Mouse (Mus musculus): ENCODE results near the gene Rsrp1. TPM values are rescaled to one million over a fixed set of nuclear protein-coding genes. Genes with fewer than 3 reads are reported as not detected.

The Rsrp1 gene
- total RNA-seq (2021), result 100 to 1,000 TPM; 137 to 175 TPM
- 192 TPM in 2 replicates for polyA plus RNA-seq (2012; rRNA removed)
- long read RNA-seq, transcript Rsrp1-204 (4 exons, 3,051 nt), result minor isoform, 47 of 131 reads
- long read RNA-seq, transcript Rsrp1-201 (5 exons, 1,749 nt), result major isoform, 68 of 131 reads
- long read RNA-seq, partial matches to known transcripts, result 6 of 131 reads
- long read RNA-seq, other reads (novel, unspliced or antisense), result 10 of 131 reads

DNA sequence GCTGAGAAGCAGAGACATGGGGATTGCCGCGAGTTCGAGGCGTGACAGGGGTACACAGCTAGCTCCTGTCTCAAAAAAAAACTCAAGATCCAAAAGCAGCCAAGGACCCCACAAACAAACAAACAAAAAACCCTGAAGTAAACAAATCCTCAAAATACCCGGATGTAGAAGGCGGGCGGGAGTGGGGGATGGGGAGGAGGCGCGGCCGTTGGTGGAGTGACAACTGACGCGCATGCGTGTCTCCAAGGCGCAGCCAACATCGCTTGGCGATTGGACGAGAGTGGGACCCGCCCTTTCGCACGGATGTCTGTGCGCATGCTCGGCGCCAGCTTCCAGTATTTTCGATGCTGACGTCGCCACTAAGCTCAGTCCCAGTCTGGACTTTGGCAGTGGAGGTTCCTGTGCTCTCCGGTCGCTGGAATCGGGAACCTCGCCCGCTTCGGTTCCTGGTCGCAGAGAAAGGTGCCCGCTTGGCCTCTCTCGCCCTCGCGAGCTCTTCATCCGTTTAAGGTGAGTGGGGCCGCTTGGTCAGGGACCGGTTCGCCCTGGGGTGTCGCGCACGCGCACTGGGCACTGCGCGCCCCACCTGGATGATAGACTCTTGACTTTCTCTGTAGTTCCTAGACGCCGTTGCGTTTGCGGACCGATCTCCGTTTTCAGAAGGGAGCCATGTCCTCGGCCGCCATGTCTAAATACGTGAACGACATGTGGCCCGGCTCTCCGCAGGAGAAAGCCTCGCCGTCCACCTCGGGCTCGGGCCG lies at the start of gene Rsrp1:
Gene Rsrp1, plus strand, starts transcription at position 335 of the 761 bp plus-strand sequence.
- DNase-seq, result peak; percentile 97 to 99
- peaks cover 35% of the 10 kb centered on the region for H3K36me3 ChIP-seq (ENCODE audit: control insufficient read depth, insufficient read depth, low read length)
- H3K4me1 ChIP-seq (ENCODE audit: control insufficient read depth, insufficient read depth, low read length), result peaks cover 5% of the 10 kb centered on the region
- TF ChIP-seq POLR2A (IDR thresholded peaks at IDR 0.05; ENCODE audit: insufficient read depth, low read depth, low read length), result peak; percentile 100
- TF ChIP-seq CTCF (IDR thresholded peaks at IDR 0.05), result no peak
- peak; percentile 99; the same call in 1 of the 2 replicates for TF ChIP-seq EP300 (IDR thresholded peaks at IDR 0.05; ENCODE audit: insufficient read depth, low read depth, low read length)
- peak within 1 kb of the TSS; percentile 91 for H3K9ac ChIP-seq (ENCODE audit: low read depth, low read length)
- H3K27me3 ChIP-seq (ENCODE audit: control insufficient read depth, insufficient read depth, low read length), result no peaks in the 10 kb centered on the region
- H3K79me2 ChIP-seq (replicated peaks; ENCODE audit: control insufficient read depth, insufficient read depth, low read length), result peaks cover 4% of the 10 kb centered on the region
- intact Hi-C loops (cut with DNase I), result loop anchor here (10.0 kb wide), 3 partner anchors 341 to 1361 kb away; partner anchors contain the start of genes Pdik1l and Zfp46
- peak within 1 kb of the TSS; percentile 100 for H3K27ac ChIP-seq
- under 1% methylated on average over 64 of the region's 64 CpGs for WGBS
- H3K4me3 ChIP-seq, result peak within 1 kb of the TSS; percentile 82

DNA sequence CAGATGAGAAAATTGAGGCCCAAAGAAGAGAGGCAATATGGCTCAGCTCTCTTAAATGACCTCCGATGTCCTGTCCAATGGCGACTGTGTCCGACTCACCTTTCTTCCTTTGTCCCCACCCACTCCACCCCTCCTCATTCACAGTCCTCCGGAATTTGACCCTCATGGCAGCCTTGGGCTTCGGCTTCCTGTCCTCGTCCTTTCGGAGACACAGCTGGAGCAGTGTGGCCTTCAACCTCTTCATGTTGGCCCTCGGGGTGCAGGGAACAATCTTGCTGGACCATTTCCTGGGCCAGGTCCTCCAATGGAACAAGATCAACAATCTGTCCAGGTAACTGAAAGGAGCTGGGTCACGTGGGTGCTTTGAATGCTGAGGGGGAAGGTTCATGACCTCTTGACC lies 47.2 kb upstream of the Rsrp1 start:
- no peaks in the 10 kb centered on the region for H3K36me3 ChIP-seq (ENCODE audit: control insufficient read depth, insufficient read depth, low read length)
- H3K27ac ChIP-seq, result no peak overlapping the region
- no peaks in the 10 kb centered on the region for H3K79me2 ChIP-seq (replicated peaks; ENCODE audit: control insufficient read depth, insufficient read depth, low read length)
- H3K4me1 ChIP-seq (ENCODE audit: control insufficient read depth, insufficient read depth, low read length), result no peaks in the 10 kb centered on the region; the same call in 1 of the 2 replicates
- H3K4me3 ChIP-seq, result no peak overlapping the region
- TF ChIP-seq CTCF (IDR thresholded peaks at IDR 0.05), result no peak
- no peak overlapping the region for H3K9ac ChIP-seq (ENCODE audit: low read depth, low read length)
- no peaks in the 10 kb centered on the region for H3K27me3 ChIP-seq (ENCODE audit: control insufficient read depth, insufficient read depth, low read length)
- no peak for DNase-seq
- WGBS, result 82% methylated on average over 9 of the region's 9 CpGs
- intact Hi-C loops (cut with DNase I), result loop anchor here (5.0 kb wide), 1 partner anchor 49 kb away; no protein-coding TSS in a partner anchor

DNA sequence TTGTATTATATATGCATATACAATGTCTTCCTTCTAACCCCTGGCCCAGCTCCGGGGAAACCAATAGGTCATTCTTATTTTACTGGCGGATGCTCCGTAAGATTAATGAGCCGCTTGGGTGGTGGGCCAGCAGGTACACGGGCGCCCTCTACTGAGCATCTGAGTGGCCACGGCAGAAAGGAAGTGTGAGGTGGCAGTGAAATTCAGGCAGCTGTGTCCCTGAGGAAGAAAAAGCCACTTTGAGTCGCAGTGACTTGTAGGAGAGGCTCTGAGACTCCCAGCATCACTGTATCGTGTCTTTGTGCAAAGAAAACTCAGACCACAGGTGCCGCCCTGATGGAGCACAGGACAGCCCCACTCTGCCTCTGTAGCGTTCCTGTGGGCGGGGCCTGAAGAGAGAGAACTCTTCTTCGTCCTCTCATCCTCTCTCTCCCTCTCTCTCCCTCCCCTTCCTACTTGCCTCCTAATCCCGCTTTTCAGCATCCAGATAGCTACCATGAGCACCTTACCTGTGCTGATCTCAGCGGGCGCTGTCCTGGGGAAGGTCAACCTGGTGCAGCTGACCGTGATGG lies 43.9 kb upstream of the Rsrp1 start:
- peak; percentile 71 to 75 for DNase-seq
- WGBS, result 5% methylated on average over 17 of the region's 17 CpGs
- Histone ChIP-seq H3K4me1 (ENCODE audit: control insufficient read depth, insufficient read depth, low read length) (peaks cover under 1% of the 10 kb centered on the region), H3K36me3 (ENCODE audit: control insufficient read depth, insufficient read depth, low read length) (no peaks in the 10 kb centered on the region), H3K9ac (ENCODE audit: low read depth, low read length) (no peak overlapping the region), H3K27me3 (ENCODE audit: control insufficient read depth, insufficient read depth, low read length) (no peaks in the 10 kb centered on the region), H3K27ac (no peak overlapping the region), H3K79me2 (replicated peaks; ENCODE audit: control insufficient read depth, insufficient read depth, low read length) (no peaks in the 10 kb centered on the region), H3K4me3 (no peak overlapping the region)
- TF ChIP-seq EP300 (IDR thresholded peaks at IDR 0.05; ENCODE audit: insufficient read depth, low read depth, low read length), result peak; percentile 42; the same call in 1 of the 2 replicates
- TF ChIP-seq POLR2A (IDR thresholded peaks at IDR 0.05; ENCODE audit: insufficient read depth, low read depth, low read length), result no peak
- TF ChIP-seq CTCF (IDR thresholded peaks at IDR 0.05), result peak; percentile 83
- intact Hi-C loops (cut with DNase I), result loop anchor here (1.0 to 5.0 kb wide), 2 partner anchors 52 to 86 kb away; no protein-coding TSS in a partner anchor

DNA sequence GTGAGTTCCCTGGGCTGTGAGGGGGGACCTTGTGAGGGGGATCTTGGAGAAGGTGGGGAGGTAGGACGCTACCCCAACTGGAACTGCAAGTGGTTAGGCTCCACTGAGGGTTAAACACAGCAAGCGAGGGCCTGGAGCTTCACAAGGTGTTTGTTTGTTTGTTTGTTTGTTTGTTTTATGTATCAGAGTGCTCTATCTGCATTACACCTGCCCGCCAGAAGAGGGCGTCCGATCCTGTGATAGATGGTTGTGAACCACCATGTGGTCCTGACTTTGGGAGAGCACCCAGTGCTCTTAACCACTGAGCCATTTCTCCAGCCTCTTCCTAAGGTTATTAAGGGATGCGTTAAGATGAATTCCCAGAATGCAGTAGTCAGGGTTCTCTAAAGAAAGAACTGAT lies 43.4 kb upstream of the Rsrp1 start:
- Histone ChIP-seq H3K79me2 (replicated peaks; ENCODE audit: control insufficient read depth, insufficient read depth, low read length) (no peaks in the 10 kb centered on the region), H3K36me3 (ENCODE audit: control insufficient read depth, insufficient read depth, low read length) (no peaks in the 10 kb centered on the region), H3K4me1 (ENCODE audit: control insufficient read depth, insufficient read depth, low read length) (peaks cover 2% of the 10 kb centered on the region), H3K27me3 (ENCODE audit: control insufficient read depth, insufficient read depth, low read length) (no peaks in the 10 kb centered on the region), H3K4me3 (no peak overlapping the region), H3K9ac (ENCODE audit: low read depth, low read length) (no peak overlapping the region), H3K27ac (no peak overlapping the region)
- intact Hi-C loops (cut with DNase I), result loop anchor here (10.0 kb wide), 1 partner anchor 335 kb away; no protein-coding TSS in a partner anchor
- 46% methylated on average over 6 of the region's 6 CpGs for WGBS
- TF ChIP-seq CTCF (IDR thresholded peaks at IDR 0.05), result peak; percentile 63
- TF ChIP-seq POLR2A (IDR thresholded peaks at IDR 0.05; ENCODE audit: insufficient read depth, low read depth, low read length), result no peak
- peak in 1 of 2 experiments; percentile 33 for DNase-seq

DNA sequence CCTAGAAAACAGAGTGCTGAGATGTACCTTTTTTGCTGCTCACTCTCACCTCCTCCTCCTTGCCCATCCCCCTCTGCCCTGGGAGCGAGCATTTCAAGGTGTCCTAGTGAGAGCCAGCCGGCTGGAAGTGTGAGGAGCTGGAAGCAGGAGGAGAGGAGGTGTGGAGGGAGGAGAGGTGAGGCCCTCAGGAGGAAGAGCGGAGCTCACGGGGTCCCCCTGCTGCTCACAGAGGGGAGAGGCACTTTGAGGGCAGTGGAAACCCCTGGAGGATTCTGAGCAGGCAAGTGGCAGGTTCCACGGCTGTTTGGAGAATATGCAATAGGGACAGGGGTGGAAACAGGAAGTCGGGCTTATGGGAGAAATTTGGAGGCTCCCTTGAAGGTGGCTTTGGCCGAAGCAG lies 40.1 kb upstream of the Rsrp1 start:
- peak; percentile 21 to 41 for DNase-seq
- 32% methylated on average over 7 of the region's 7 CpGs for WGBS
- no peak overlapping the region for H3K4me3 ChIP-seq
- no peak overlapping the region for H3K9ac ChIP-seq (ENCODE audit: low read depth, low read length)
- intact Hi-C loops (cut with DNase I), result loop anchor here (10.0 kb wide), 1 partner anchor 338 kb away; no protein-coding TSS in a partner anchor
- no peaks in the 10 kb centered on the region for H3K27me3 ChIP-seq (ENCODE audit: control insufficient read depth, insufficient read depth, low read length)
- TF ChIP-seq CTCF (IDR thresholded peaks at IDR 0.05) (peak; percentile 72), EP300 (IDR thresholded peaks at IDR 0.05; ENCODE audit: insufficient read depth, low read depth, low read length) (no peak), POLR2A (IDR thresholded peaks at IDR 0.05; ENCODE audit: insufficient read depth, low read depth, low read length) (no peak)
- H3K27ac ChIP-seq, result no peak overlapping the region; the same call in 1 of the 2 replicates
- H3K4me1 ChIP-seq (ENCODE audit: control insufficient read depth, insufficient read depth, low read length), result peaks cover 2% of the 10 kb centered on the region
- H3K36me3 ChIP-seq (ENCODE audit: control insufficient read depth, insufficient read depth, low read length), result no peaks in the 10 kb centered on the region
- H3K79me2 ChIP-seq (replicated peaks; ENCODE audit: control insufficient read depth, insufficient read depth, low read length), result no peaks in the 10 kb centered on the region

All from heart, adult 2 months (tissue).